Mouse (Mus musculus): ENCODE data around the gene Rala.

DNA sequence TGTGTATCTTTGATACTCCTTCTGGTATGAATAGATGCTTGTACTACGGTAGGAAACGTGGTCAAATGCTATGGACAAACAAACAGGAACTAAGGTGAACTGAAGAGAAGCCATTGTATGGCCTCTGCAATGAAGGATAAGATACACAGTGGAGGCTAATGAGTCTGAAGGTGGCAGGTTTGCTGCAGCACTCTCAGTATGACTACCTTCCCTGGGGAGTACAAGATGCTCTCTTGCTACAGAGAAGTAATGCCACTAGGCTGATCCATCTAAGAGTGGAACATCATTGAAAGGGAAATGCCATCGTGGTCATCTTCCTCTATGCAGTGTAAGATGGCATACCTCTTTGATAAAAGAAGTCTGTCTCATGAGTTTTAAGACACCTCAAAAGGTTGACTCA is 111.1 kb downstream of the Rala start:
- TF ChIP-seq CTCF (IDR thresholded peaks at IDR 0.05; ENCODE audit: control insufficient read depth, insufficient read depth, insufficient replicate concordance, low read depth, low read length) (no peak), POLR2A (IDR thresholded peaks at IDR 0.05; ENCODE audit: control insufficient read depth, low read depth, low read length) (no peak)
